In the genomic region with DNA sequence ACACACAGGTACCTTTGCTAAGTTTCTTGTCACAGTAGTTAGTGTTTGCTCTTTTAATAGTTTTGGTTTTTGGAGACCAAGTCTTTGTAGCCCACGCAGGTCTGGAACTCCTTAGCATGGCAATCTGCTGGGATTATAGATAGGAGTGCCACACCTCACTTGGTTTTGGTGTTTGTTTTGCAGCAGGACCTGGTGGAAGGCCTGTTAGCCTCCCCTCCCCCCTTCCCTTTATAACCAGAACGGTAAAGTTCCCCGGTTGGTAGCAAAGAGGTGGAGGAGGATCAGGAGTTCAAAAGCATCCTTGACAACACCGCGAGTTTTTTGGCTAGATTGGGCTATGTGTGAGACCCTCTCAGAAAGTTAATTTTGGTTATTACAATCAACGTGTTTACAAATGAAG, we compare ENCODE assay signal across 10 mouse cellular contexts. TPM values are rescaled to one million over a fixed set of nuclear protein-coding genes. Genes with fewer than 3 reads are reported as not detected.
DNase-seq lines count a peak whose midpoint lies in the region; ATAC-seq and TF ChIP-seq lines count a peak whose summit lies in the region.
"Had no signal": no experiment of that assay in that cellular context is flagged by ENCODE, and none has a peak within 500 bp of the region (broad histone marks: within the 10 kb centered on the region; RNA-seq: fewer than 3 reads in every experiment).

No protein-coding gene starts in this region.

- DNase-seq in heart, postnatal 4 days = no peak
- DNase-seq in midbrain, embryonic 11.5 days (ENCODE audit: low spot score, missing footprints) = peak; percentile 78
- DNase-seq in midbrain, postnatal 0 days (ENCODE audit: low spot score) = no peak
- peak; percentile 59 for DNase-seq in liver
- peak; percentile 28 for DNase-seq in yolk sac, embryonic 10.5 days (ENCODE audit: low spot score)
- no peak for DNase-seq in kidney, adult 11 months

- H3K27ac ChIP-seq in heart, embryonic 11.5 days (ENCODE audit: low read depth, low read length) = peak overlapping the region; percentile 62; the same call in 1 of the 2 replicates
- no peak overlapping the region for H3K27ac ChIP-seq in midbrain, embryonic 11.5 days (ENCODE audit: low read depth, low read length)
- no peak overlapping the region for H3K27ac ChIP-seq in midbrain, postnatal 0 days (ENCODE audit: low read depth, low read length)
- H3K27ac ChIP-seq: lung, embryonic 15.5 days; midbrain, embryonic 13.5 days had no signal

- TF ChIP-seq CTCF in midbrain, postnatal 0 days (IDR thresholded peaks at IDR 0.05) = no peak

- no peaks in the 10 kb centered on the region for H3K27me3 ChIP-seq in heart, embryonic 11.5 days (ENCODE audit: control insufficient read depth, insufficient read depth, low read length)
- peaks cover 15% of the 10 kb centered on the region for H3K27me3 ChIP-seq in midbrain, embryonic 11.5 days (ENCODE audit: control insufficient read depth, insufficient read depth, low read length)
- peaks cover 9% of the 10 kb centered on the region; the same call in 1 of the 2 replicates for H3K27me3 ChIP-seq in midbrain, postnatal 0 days (ENCODE audit: insufficient read depth, low read length)
- H3K27me3 ChIP-seq: lung, embryonic 15.5 days had no signal

- no peaks in the 10 kb centered on the region for H3K9me3 ChIP-seq in heart, embryonic 11.5 days (replicated peaks; ENCODE audit: control insufficient read depth, low read length)
- no peaks in the 10 kb centered on the region for H3K9me3 ChIP-seq in midbrain, embryonic 11.5 days (ENCODE audit: control insufficient read depth, low read length)
- H3K9me3 ChIP-seq in midbrain, postnatal 0 days (ENCODE audit: low read length) = no peaks in the 10 kb centered on the region
- H3K9me3 ChIP-seq: hindbrain, embryonic 15.5 days; lung, embryonic 15.5 days; midbrain, embryonic 13.5 days had no signal

- no peak overlapping the region for H3K9ac ChIP-seq in heart, embryonic 11.5 days (ENCODE audit: low read depth, low read length)
- H3K9ac ChIP-seq in midbrain, embryonic 11.5 days (ENCODE audit: low read length) = no peak overlapping the region
- H3K9ac ChIP-seq in midbrain, postnatal 0 days (replicated peaks; ENCODE audit: low read length, poor library complexity, severe bottlenecking) = no peak overlapping the region
- H3K9ac ChIP-seq: hindbrain, embryonic 15.5 days; lung, embryonic 15.5 days; midbrain, embryonic 13.5 days had no signal

- 76% methylated on average over 6 of the region's 6 CpGs for WGBS in heart, embryonic 11.5 days (ENCODE audit: insufficient replicate concordance)
- 86% methylated on average over 6 of the region's 6 CpGs for WGBS in midbrain, embryonic 11.5 days
- WGBS in midbrain, postnatal 0 days = 91% methylated on average over 6 of the region's 6 CpGs

- H3K4me2 ChIP-seq in heart, embryonic 11.5 days = peak overlapping the region; percentile 38
- H3K4me2 ChIP-seq in midbrain, embryonic 11.5 days = no peak overlapping the region
- H3K4me2 ChIP-seq in midbrain, postnatal 0 days (ENCODE audit: low read depth, low read length, poor library complexity, severe bottlenecking) = no peak overlapping the region
- H3K4me2 ChIP-seq: midbrain, embryonic 13.5 days had no signal

- H3K4me1 ChIP-seq in heart, embryonic 11.5 days (ENCODE audit: control insufficient read depth, insufficient read depth, low read length) = peaks cover 26% of the 10 kb centered on the region
- H3K4me1 ChIP-seq in midbrain, embryonic 11.5 days (ENCODE audit: control insufficient read depth, insufficient read depth, low read length) = peaks cover 14% of the 10 kb centered on the region
- peaks cover 7% of the 10 kb centered on the region; the same call in 1 of the 2 replicates for H3K4me1 ChIP-seq in midbrain, postnatal 0 days (ENCODE audit: insufficient read depth, low read length)

- peaks cover 21% of the 10 kb centered on the region for H3K36me3 ChIP-seq in heart, embryonic 11.5 days (ENCODE audit: control insufficient read depth, insufficient read depth, low read length)
- H3K36me3 ChIP-seq in midbrain, embryonic 11.5 days (ENCODE audit: control insufficient read depth, insufficient read depth, low read length) = peaks cover 15% of the 10 kb centered on the region
- peaks cover 23% of the 10 kb centered on the region for H3K36me3 ChIP-seq in midbrain, postnatal 0 days (ENCODE audit: insufficient read depth, low read length)

- ATAC-seq in heart, embryonic 11.5 days (replicated peaks; ENCODE audit: insufficient number of reproducible peaks, low FRiP score, low TSS enrichment) = no peak
- no peak for ATAC-seq in midbrain, embryonic 11.5 days (ENCODE audit: low FRiP score)
- no peak for ATAC-seq in midbrain, postnatal 0 days (ENCODE audit: low FRiP score)

- H3K4me3 ChIP-seq in heart, embryonic 11.5 days (ENCODE audit: low read depth, low read length) = 0 out of 2 replicates have a peak overlapping the region, but pooled peaks have one; percentile 10
- H3K4me3 ChIP-seq in midbrain, embryonic 11.5 days (ENCODE audit: low read depth, low read length) = no peak overlapping the region
- no peak overlapping the region for H3K4me3 ChIP-seq in midbrain, postnatal 0 days (ENCODE audit: low read depth, low read length)

RNA-seq across cellular contexts. Expression of gene Smdt1, which starts 6.2 kb away (rescaled TPM):
- polyA plus RNA-seq in heart, embryonic 11.5 days (2014; fragmentation: Nextera tagmentation; extraction: Ambion mirVana) = 320 and 330 TPM in 2 replicates
- 100 to 1,000 TPM; 176 to 206 TPM for total RNA-seq in heart, postnatal 4 days (2021)
- 253 and 268 TPM in 2 replicates for polyA plus RNA-seq in midbrain, embryonic 11.5 days (2014; fragmentation: Nextera tagmentation; extraction: Ambion mirVana)
- total RNA-seq in midbrain, postnatal 0 days (2014; rRNA removed) = 186 and 226 TPM in 2 replicates
- 352 and 383 TPM in 2 replicates for polyA plus RNA-seq in midbrain, postnatal 0 days (2015; fragmentation: Nextera tagmentation; extraction: Ambion mirVana)

RNA-seq across cellular contexts. Expression of gene Pheta2, which starts 6.2 kb away (rescaled TPM):
- 10.0 and 11.3 TPM in 2 replicates for polyA plus RNA-seq in heart, embryonic 11.5 days (2014; fragmentation: Nextera tagmentation; extraction: Ambion mirVana)
- total RNA-seq in heart, postnatal 4 days (2021) = 1 to 10 TPM; 3.7 to 4.8 TPM
- 3.4 and 4.3 TPM in 2 replicates for polyA plus RNA-seq in midbrain, embryonic 11.5 days (2014; fragmentation: Nextera tagmentation; extraction: Ambion mirVana)
- total RNA-seq in midbrain, postnatal 0 days (2014; rRNA removed) = 0.28 and 1.5 TPM in 2 replicates
- polyA plus RNA-seq in midbrain, postnatal 0 days (2015; fragmentation: Nextera tagmentation; extraction: Ambion mirVana) = 0.82 and 0.88 TPM in 2 replicates

RNA-seq across cellular contexts. Expression of gene Naga, which starts 6.2 kb away (rescaled TPM):
- polyA plus RNA-seq in heart, embryonic 11.5 days (2014; fragmentation: Nextera tagmentation; extraction: Ambion mirVana) = 33.4 and 38.7 TPM in 2 replicates
- 10 to 100 TPM; 40.0 to 41.1 TPM for total RNA-seq in heart, postnatal 4 days (2021)
- 20.6 and 21.6 TPM in 2 replicates for polyA plus RNA-seq in midbrain, embryonic 11.5 days (2014; fragmentation: Nextera tagmentation; extraction: Ambion mirVana)
- total RNA-seq in midbrain, postnatal 0 days (2014; rRNA removed) = 36.6 and 38.0 TPM in 2 replicates
- polyA plus RNA-seq in midbrain, postnatal 0 days (2015; fragmentation: Nextera tagmentation; extraction: Ambion mirVana) = 25.0 and 30.8 TPM in 2 replicates

RNA-seq across cellular contexts. Expression of gene Ndufa6, which starts 9.2 kb away (rescaled TPM):
- 462 and 487 TPM in 2 replicates for polyA plus RNA-seq in heart, embryonic 11.5 days (2014; fragmentation: Nextera tagmentation; extraction: Ambion mirVana)
- total RNA-seq in heart, postnatal 4 days (2021) = 100 to 1,000 TPM; 438 to 494 TPM
- 290 and 293 TPM in 2 replicates for polyA plus RNA-seq in midbrain, embryonic 11.5 days (2014; fragmentation: Nextera tagmentation; extraction: Ambion mirVana)
- 241 and 287 TPM in 2 replicates for total RNA-seq in midbrain, postnatal 0 days (2014; rRNA removed)
- 481 and 482 TPM in 2 replicates for polyA plus RNA-seq in midbrain, postnatal 0 days (2015; fragmentation: Nextera tagmentation; extraction: Ambion mirVana)

RNA-seq across cellular contexts. Expression of gene Cyp2d22, which starts 35.1 kb away (rescaled TPM):
- 4.1 and 4.4 TPM in 2 replicates for polyA plus RNA-seq in heart, embryonic 11.5 days (2014; fragmentation: Nextera tagmentation; extraction: Ambion mirVana)
- 10 to 100 TPM; 15.0 to 17.1 TPM for total RNA-seq in heart, postnatal 4 days (2021)
- polyA plus RNA-seq in midbrain, embryonic 11.5 days (2014; fragmentation: Nextera tagmentation; extraction: Ambion mirVana) = 1.7 and 1.9 TPM in 2 replicates
- total RNA-seq in midbrain, postnatal 0 days (2014; rRNA removed) = 1.6 and 2.4 TPM in 2 replicates
- polyA plus RNA-seq in midbrain, postnatal 0 days (2015; fragmentation: Nextera tagmentation; extraction: Ambion mirVana) = 1.7 and 2.2 TPM in 2 replicates

Comparison
In these comparisons a context has a peak if more than half of its experiments do, and no peak if none do; other contexts are left out.
1. DNase-seq: peak in midbrain, embryonic 11.5 days (single experiment), liver (single experiment) and yolk sac, embryonic 10.5 days (single experiment); none in heart, postnatal 4 days (single experiment), midbrain, postnatal 0 days (single experiment) and kidney, adult 11 months (single experiment).